Mouse (Mus musculus) testis, postnatal 14 days (tissue): ENCODE measurements at regions not wholly inside any gene's neighbourhood (a gene's known extent, or its start where the extent isn't known, plus 50 kb on each side); places are given as distances from the start of the nearest gene placed in this dataset.

Experiments used
- DNase-seq: peaks from one replicate; pipeline ENCODE4 v3.0.0; 2021; ENCODE audit warnings: low spot score

- no peak for DNase-seq
Measured at GRCm38 (mm10) chr19:27140892-27141291, 75.4 kb upstream of the Vldlr start.

- no peak for DNase-seq
Measured at GRCm38 (mm10) chr19:27142181-27142580, 74.1 kb upstream of the Vldlr start.

GRCm38 (mm10) chr19:27147404-27147803 is 68.9 kb upstream of the Vldlr start:
- DNase-seq: peak; percentile 4

- DNase-seq: peak; percentile 31
Measured at GRCm38 (mm10) chr19:27148330-27148729, 68.0 kb upstream of the Vldlr start.

GRCm38 (mm10) chr19:27149567-27149966 is 66.7 kb upstream of the Vldlr start:
- no peak for DNase-seq

GRCm38 (mm10) chr19:27161933-27162332 is 54.4 kb upstream of the Vldlr start:
- DNase-seq: no peak
